Mouse (Mus musculus): ENCODE results near the gene Abcf2. TPM values are rescaled to one million over a fixed set of nuclear protein-coding genes. Genes with fewer than 3 reads are reported as not detected.
"Not testable (repeated sequence)": the region's sequence is repeated elsewhere in the genome, so short reads cannot be mapped to it uniquely, and the experiment has no call there.

The Abcf2 gene
- polyA plus RNA-seq, 1 experiment from 2014 or later = 83.8 TPM

GRCm38 (mm10) chr5:24591796-24592470 lies 14.7 kb upstream of the Abcf2 start:
- Histone ChIP-seq H3K4me1 (peaks cover 48% of the 10 kb centered on the region), H3K27ac (no peak overlapping the region), H3K9ac (no peak overlapping the region), H3K9me3 (no peaks in the 10 kb centered on the region), H3K36me3 (replicated peaks) (peaks cover 33% of the 10 kb centered on the region), H3K27me3 (replicated peaks) (no peaks in the 10 kb centered on the region), H3K4me2 (no peak overlapping the region), H3K4me3 (no peak overlapping the region)
- 66% methylated on average over 24 of the region's 24 CpGs for WGBS
- no peak for ATAC-seq (replicated peaks)

- ATAC-seq (replicated peaks) = no peak
- Histone ChIP-seq H3K27me3 (replicated peaks) (no peaks in the 10 kb centered on the region), H3K4me2 (no peak overlapping the region), H3K27ac (no peak overlapping the region), H3K9ac (no peak overlapping the region), H3K4me3 (no peak overlapping the region), H3K36me3 (replicated peaks) (peaks cover 33% of the 10 kb centered on the region), H3K4me1 (peaks cover 41% of the 10 kb centered on the region), H3K9me3 (no peaks in the 10 kb centered on the region)
- WGBS = 33% methylated on average over 23 of the region's 23 CpGs
These were observed 14.0 kb upstream of the Abcf2 start for GRCm38 (mm10) chr5:24591268-24591721.

GRCm38 (mm10) chr5:24589511-24590500 lies 12.5 kb upstream of the Abcf2 start:
- no peaks in the 10 kb centered on the region for H3K27me3 ChIP-seq (replicated peaks)
- H3K9ac ChIP-seq = no peak overlapping the region
- H3K4me1 ChIP-seq = peaks cover 30% of the 10 kb centered on the region
- no peaks in the 10 kb centered on the region for H3K9me3 ChIP-seq
- H3K4me3 ChIP-seq = no peak overlapping the region
- 89% methylated on average over 20 of the region's 20 CpGs for WGBS
- no peak for ATAC-seq (replicated peaks)
- H3K36me3 ChIP-seq (replicated peaks) = peaks cover 28% of the 10 kb centered on the region
- no peak overlapping the region for H3K27ac ChIP-seq
- H3K4me2 ChIP-seq = no peak overlapping the region

GRCm38 (mm10) chr5:24587200-24587577 lies 9.9 kb upstream of the Abcf2 start:
- Histone ChIP-seq H3K27ac (peak overlapping the region; percentile 77), H3K4me1 (peaks cover 27% of the 10 kb centered on the region), H3K4me3 (peak overlapping the region; percentile 75), H3K9ac (peak overlapping the region; percentile 76), H3K9me3 (no peaks in the 10 kb centered on the region), H3K27me3 (replicated peaks) (no peaks in the 10 kb centered on the region), H3K4me2 (peak overlapping the region; percentile 84), H3K36me3 (replicated peaks) (peaks cover 5% of the 10 kb centered on the region)
- 21% methylated on average over 4 of the region's 4 CpGs for WGBS
- peak; percentile 21 for ATAC-seq (replicated peaks)

- no peaks in the 10 kb centered on the region for H3K27me3 ChIP-seq (replicated peaks)
- H3K27ac ChIP-seq = peak within 1 kb of the TSS; percentile 77
- peak within 1 kb of the TSS; percentile 76 for H3K9ac ChIP-seq
- 0 out of 2 replicates have a peak, but pooled peaks cover 3% of the 10 kb centered on the region for H3K36me3 ChIP-seq (replicated peaks)
- H3K4me1 ChIP-seq = peaks cover 27% of the 10 kb centered on the region
- no peaks in the 10 kb centered on the region for H3K9me3 ChIP-seq
- H3K4me3 ChIP-seq = peak within 1 kb of the TSS; percentile 75
- peak within 1 kb of the TSS; percentile 84 for H3K4me2 ChIP-seq
- WGBS = under 1% methylated on average over 43 of the region's 43 CpGs
- peak; percentile 94 for ATAC-seq (replicated peaks)
These were observed 9.4 kb upstream of the Abcf2 start, which contains the start of gene Chpf2 for GRCm38 (mm10) chr5:24586547-24587199. Gene Chpf2 (plus strand): TSS chr5:24586741.

- WGBS = 9% methylated on average over 8 of the region's 8 CpGs
- H3K36me3 ChIP-seq (replicated peaks) = 0 out of 2 replicates have a peak, but pooled peaks cover 3% of the 10 kb centered on the region
- H3K9ac ChIP-seq = peak overlapping the region; percentile 76
- peaks cover 27% of the 10 kb centered on the region for H3K4me1 ChIP-seq
- H3K27ac ChIP-seq = peak overlapping the region; percentile 77
- H3K9me3 ChIP-seq = no peaks in the 10 kb centered on the region
- no peaks in the 10 kb centered on the region for H3K27me3 ChIP-seq (replicated peaks)
- ATAC-seq (replicated peaks) = peak; percentile 37; the same call in 1 of the 2 replicates
- H3K4me3 ChIP-seq = peak overlapping the region; percentile 75
- H3K4me2 ChIP-seq = peak overlapping the region; percentile 84
These were observed 8.8 kb upstream of the Abcf2 start for GRCm38 (mm10) chr5:24586106-24586505.

- H3K27ac ChIP-seq = peak overlapping the region; percentile 76; the same call in 1 of the 2 replicates
- peak overlapping the region; percentile 88 for H3K4me3 ChIP-seq
- peaks cover 16% of the 10 kb centered on the region for H3K4me1 ChIP-seq
- 69% methylated on average over 6 of the region's 6 CpGs for WGBS
- H3K36me3 ChIP-seq (replicated peaks) = peaks cover 4% of the 10 kb centered on the region; the same call in 1 of the 2 replicates
- peak overlapping the region; percentile 95 for H3K4me2 ChIP-seq
- no peaks in the 10 kb centered on the region for H3K27me3 ChIP-seq (replicated peaks)
- no peak for ATAC-seq (replicated peaks)
- H3K9me3 ChIP-seq = no peaks in the 10 kb centered on the region
- H3K9ac ChIP-seq = no peak overlapping the region; the same call in 1 of the 2 replicates
These were observed 1.1 kb upstream of the Abcf2 start for GRCm38 (mm10) chr5:24578109-24578963.

- H3K9me3 ChIP-seq = no peaks in the 10 kb centered on the region
- peak overlapping the region; percentile 76 for H3K27ac ChIP-seq
- peak overlapping the region; percentile 60 for H3K9ac ChIP-seq
- under 1% methylated on average over 32 of the region's 32 CpGs for WGBS
- peak; percentile 34; the same call in 1 of the 2 replicates for ATAC-seq (replicated peaks)
- no peaks in the 10 kb centered on the region for H3K27me3 ChIP-seq (replicated peaks)
- peak overlapping the region; percentile 88 for H3K4me3 ChIP-seq
- peaks cover 16% of the 10 kb centered on the region for H3K4me1 ChIP-seq
- peak overlapping the region; percentile 95 for H3K4me2 ChIP-seq
- H3K36me3 ChIP-seq (replicated peaks) = peaks cover 19% of the 10 kb centered on the region
These were observed 475 bp downstream of the Abcf2 start for GRCm38 (mm10) chr5:24576801-24577182.

- no peak for ATAC-seq (replicated peaks)
- Histone ChIP-seq H3K4me1 (peaks cover 16% of the 10 kb centered on the region), H3K4me2 (peak overlapping the region; percentile 95), H3K9ac (0 out of 2 replicates have a peak overlapping the region, but pooled peaks have one; percentile 60), H3K27ac (no peak overlapping the region), H3K36me3 (replicated peaks) (peaks cover 27% of the 10 kb centered on the region), H3K27me3 (replicated peaks) (no peaks in the 10 kb centered on the region), H3K9me3 (no peaks in the 10 kb centered on the region), H3K4me3 (peak overlapping the region; percentile 88; the same call in 1 of the 2 replicates)
- 83% methylated on average over 1 of the region's 1 CpGs for WGBS
These were observed 1.3 kb downstream of the Abcf2 start for GRCm38 (mm10) chr5:24575948-24576347.

- H3K9me3 ChIP-seq = no peaks in the 10 kb centered on the region
- H3K4me2 ChIP-seq = no peak within 1 kb of the TSS
- no peaks in the 10 kb centered on the region for H3K4me1 ChIP-seq
- no peak within 1 kb of the TSS for H3K4me3 ChIP-seq
- H3K27me3 ChIP-seq (replicated peaks) = 0 out of 2 replicates have a peak, but pooled peaks cover 3% of the 10 kb centered on the region
- no peaks in the 10 kb centered on the region for H3K36me3 ChIP-seq (replicated peaks)
- H3K27ac ChIP-seq = no peak within 1 kb of the TSS
- H3K9ac ChIP-seq = no peak within 1 kb of the TSS
- ATAC-seq (replicated peaks) = no peak
- 74% methylated on average over 2 of the region's 2 CpGs for WGBS
These were observed 20.6 kb downstream of the Abcf2 start, which contains the start of gene 4931409K22Rik for GRCm38 (mm10) chr5:24556709-24557108. Gene 4931409K22Rik (minus strand): TSS chr5:24556809.

- not testable (repeated sequence) for H3K36me3 ChIP-seq (replicated peaks); H3K4me3 ChIP-seq; H3K9me3 ChIP-seq; ATAC-seq (replicated peaks); H3K4me2 ChIP-seq; H3K27ac ChIP-seq; H3K27me3 ChIP-seq (replicated peaks); H3K9ac ChIP-seq
- 88% methylated on average over 7 of the region's 7 CpGs for WGBS
- peaks cover 11% of the 10 kb centered on the region for H3K4me1 ChIP-seq
These were observed 21.9 kb downstream of the Abcf2 start for GRCm38 (mm10) chr5:24555335-24555734.

Measured in midbrain, embryonic 15.5 days (tissue).